Mouse (Mus musculus) spleen, adult 2 months (tissue): ENCODE results near the gene Tap2. TPM values are rescaled to one million over a fixed set of nuclear protein-coding genes. Genes with fewer than 3 reads are reported as not detected.

ENCODE experiments used
- DNase-seq, 2 experiments: peaks; one replicate each; pipeline versions ENCODE4 v3.0.0 to v3.0.0-alpha.2; 2012 to 2021; ENCODE audit warnings: low spot score in 2 of 2, low read depth in 1 of 2
- H3K27ac ChIP-seq: fragments of 200-500 bp; 2 replicates; pipeline ENCODE4 v1.5.1; 2012; ENCODE audit warnings: low read length, inconsistent platforms; ENCODE audit not compliant: insufficient read depth
- H3K27me3 ChIP-seq: fragments of 200-500 bp; 2 replicates; pipeline ENCODE4 v1.6.1; 2012; ENCODE audit warnings: mild to moderate bottlenecking, moderate library complexity, low read length, inconsistent platforms; ENCODE audit not compliant: control insufficient read depth, insufficient read depth
- H3K36me3 ChIP-seq: fragments of 200-500 bp; 2 replicates; pipeline ENCODE4 v1.6.1; 2012; ENCODE audit warnings: mild to moderate bottlenecking, low read length, inconsistent platforms; ENCODE audit not compliant: control insufficient read depth, insufficient read depth
- H3K4me1 ChIP-seq: fragments of 200-500 bp; 2 replicates; pipeline ENCODE4 v1.6.1; 2011; ENCODE audit warnings: inconsistent platforms; ENCODE audit not compliant: control insufficient read depth, insufficient read depth, insufficient read length
- H3K4me3 ChIP-seq: fragments of 200-500 bp; 2 replicates; pipeline ENCODE4 v1.5.1; 2011; ENCODE audit warnings: mild to moderate bottlenecking, inconsistent platforms; ENCODE audit not compliant: insufficient read depth, insufficient read length; ENCODE audit errors: extremely low read depth
- CTCF ChIP-seq: fragments of 200-500 bp; IDR thresholded peaks from 2 replicates; pipeline ENCODE4 v1.5.1; 2011; ENCODE audit warnings: mild to moderate bottlenecking, inconsistent platforms; ENCODE audit not compliant: insufficient read depth, insufficient read length, insufficient replicate concordance; ENCODE audit errors: extremely low read depth
- POLR2A ChIP-seq: fragments of 200-500 bp; IDR thresholded peaks from 2 replicates; pipeline ENCODE4 v1.6.1; 2011; ENCODE audit warnings: low read depth, low read length, inconsistent platforms
- WGBS: fragments of 180-500 bp; shearing (Covaris S2); methylation state at CpG from one replicate; pipeline ENCODE4 v1.1.7; 2018; 5-methylcytosine and 5-hydroxymethylcytosine counted together
- polyA plus RNA-seq: library from polyadenylated mRNA; depleted of rRNA; stranded (reverse); fragments of >200 nt; gene quantifications from 2 replicates; pipeline ENCODE4 v1.2.3, GENCODE M21; 2012

The Tap2 gene
- polyA plus RNA-seq, 1 experiment = 83.0 TPM

DNA sequence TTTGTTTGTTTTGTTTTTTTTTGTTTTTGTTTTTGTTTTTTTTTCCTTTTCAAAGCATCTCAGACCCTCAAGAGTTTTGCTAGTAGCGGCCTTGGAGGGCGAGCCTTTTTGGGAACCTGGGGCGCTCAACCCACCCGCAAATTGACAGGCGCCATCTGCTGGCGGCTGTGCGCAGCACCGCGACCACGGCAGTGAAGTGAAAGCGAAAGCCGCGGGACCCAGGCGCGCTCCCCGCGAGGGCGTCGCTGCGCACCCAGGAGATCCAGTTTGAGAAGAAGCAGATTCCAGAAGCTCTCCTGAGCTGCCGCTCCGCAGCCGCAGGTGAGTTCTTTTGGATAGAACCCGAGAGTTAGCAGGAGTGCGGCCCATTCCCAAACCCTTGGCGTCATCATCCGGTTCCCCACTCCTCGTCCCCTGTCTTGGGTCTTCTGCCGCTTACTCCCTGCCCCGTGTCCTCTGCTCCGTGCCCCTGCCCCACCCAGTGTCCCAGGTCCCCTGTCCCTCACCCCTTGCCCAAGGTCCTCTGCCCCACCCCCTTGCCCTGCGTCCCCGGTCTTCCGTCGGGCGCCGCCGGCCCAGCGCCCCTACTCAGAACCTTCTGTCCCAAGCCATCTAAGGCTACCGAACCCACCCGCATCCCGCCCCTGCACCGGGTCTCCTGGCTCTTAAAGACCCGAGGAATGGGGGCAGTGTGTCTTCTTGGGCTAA is 1.1 kb downstream of the Tap2 start:
- H3K27me3 ChIP-seq = no peaks in the 10 kb centered on the region
- under 1% methylated on average over 44 of the region's 44 CpGs for WGBS
- peaks cover 32% of the 10 kb centered on the region for H3K4me1 ChIP-seq
- H3K27ac ChIP-seq = peak overlapping the region; percentile 89
- H3K36me3 ChIP-seq = peaks cover 19% of the 10 kb centered on the region
- TF ChIP-seq CTCF = peak; percentile 94
- TF ChIP-seq POLR2A = peak; percentile 20
- DNase-seq = peak; percentile 72 to 93
- H3K4me3 ChIP-seq = peak overlapping the region; percentile 75

DNA sequence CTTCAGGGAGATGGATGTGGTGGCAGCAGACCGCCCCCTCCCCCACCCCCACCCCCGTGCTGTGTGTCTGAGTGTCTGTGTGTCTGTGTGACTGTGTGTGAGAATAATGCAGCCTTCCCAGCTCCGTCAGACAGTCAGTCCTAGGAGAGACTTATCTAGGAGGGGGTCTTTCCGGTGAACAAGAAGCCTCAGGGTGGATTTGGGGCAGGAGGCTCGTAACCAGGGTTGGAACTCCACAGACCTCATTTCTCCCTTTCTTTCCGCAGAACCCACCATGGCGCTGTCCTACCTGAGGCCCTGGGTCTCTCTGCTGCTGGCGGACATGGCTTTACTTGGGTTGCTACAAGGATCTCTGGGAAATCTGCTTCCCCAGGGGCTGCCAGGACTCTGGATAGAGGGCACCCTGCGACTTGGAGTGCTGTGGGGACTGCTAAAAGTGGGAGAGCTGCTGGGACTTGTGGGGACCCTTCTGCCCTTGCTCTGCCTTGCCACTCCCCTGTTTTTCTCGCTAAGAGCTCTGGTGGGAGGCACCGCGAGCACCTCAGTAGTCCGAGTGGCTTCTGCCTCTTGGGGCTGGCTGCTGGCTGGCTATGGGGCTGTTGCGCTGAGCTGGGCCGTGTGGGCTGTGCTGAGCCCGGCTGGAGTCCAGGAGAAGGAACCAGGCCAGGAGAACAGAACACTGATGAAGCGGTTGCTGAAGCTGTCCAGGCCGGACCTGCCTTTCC is 1.9 kb downstream of the Tap2 start:
- WGBS = 6% methylated on average over 18 of the region's 18 CpGs
- Histone ChIP-seq H3K27ac (peak overlapping the region; percentile 89), H3K36me3 (peaks cover 19% of the 10 kb centered on the region), H3K4me1 (peaks cover 29% of the 10 kb centered on the region), H3K4me3 (peak overlapping the region; percentile 75), H3K27me3 (no peaks in the 10 kb centered on the region)
- TF ChIP-seq CTCF (no peak), POLR2A (no peak)
- DNase-seq = peak in 1 of 2 experiments; percentile 28

DNA sequence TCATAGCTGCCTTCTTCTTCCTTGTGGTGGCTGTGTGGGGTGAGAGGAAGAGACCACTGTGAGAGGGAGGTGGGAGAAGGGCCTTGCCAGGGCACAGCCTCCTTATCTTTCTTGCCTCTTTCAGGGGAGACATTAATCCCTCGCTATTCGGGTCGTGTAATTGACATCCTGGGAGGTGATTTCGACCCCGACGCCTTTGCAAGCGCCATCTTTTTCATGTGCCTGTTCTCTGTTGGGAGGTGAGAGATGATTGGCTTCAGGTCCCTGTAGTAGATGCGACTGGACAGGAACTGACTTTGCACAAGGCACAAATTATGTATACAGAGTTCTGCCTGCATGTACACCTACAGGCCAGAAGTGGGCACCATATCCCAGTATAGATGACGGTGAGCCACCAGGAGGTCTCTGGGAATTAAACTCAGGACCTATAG is 2.4 kb downstream of the Tap2 start:
- peak overlapping the region; percentile 75 for H3K4me3 ChIP-seq
- no peak for TF ChIP-seq POLR2A
- TF ChIP-seq CTCF = peak; percentile 28; the same call in 1 of the 2 replicates
- peak overlapping the region; percentile 89 for H3K27ac ChIP-seq
- peak; percentile 27 to 44 for DNase-seq
- H3K27me3 ChIP-seq = no peaks in the 10 kb centered on the region
- H3K36me3 ChIP-seq = peaks cover 20% of the 10 kb centered on the region
- H3K4me1 ChIP-seq = peaks cover 33% of the 10 kb centered on the region
- WGBS = 11% methylated on average over 9 of the region's 9 CpGs

DNA sequence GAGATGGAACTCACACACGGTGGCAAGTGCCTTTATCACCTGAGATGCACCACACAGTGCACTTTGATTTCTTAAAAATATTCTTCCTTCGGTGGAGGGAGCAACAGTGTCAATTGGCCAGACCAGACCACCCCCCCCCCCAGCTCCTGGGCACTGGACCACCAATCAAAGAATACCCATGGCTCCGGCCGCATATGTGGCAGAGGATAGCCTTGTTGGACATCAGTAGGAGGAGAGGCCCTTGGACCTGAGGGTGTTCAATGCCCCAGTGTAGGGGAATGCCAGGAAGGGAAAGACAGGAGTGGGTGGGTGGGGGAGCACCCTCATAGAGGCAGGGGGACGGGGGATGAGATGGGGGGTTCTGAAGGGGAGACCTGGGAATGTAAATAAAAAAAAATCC is 3.4 kb downstream of the Tap2 start:
- Histone ChIP-seq H3K4me3 (no peak overlapping the region), H3K36me3 (peaks cover 15% of the 10 kb centered on the region), H3K27ac (no peak overlapping the region), H3K27me3 (no peaks in the 10 kb centered on the region), H3K4me1 (peaks cover 36% of the 10 kb centered on the region)
- no peak for TF ChIP-seq CTCF
- TF ChIP-seq POLR2A = no peak
- DNase-seq = no peak
- 76% methylated on average over 5 of the region's 5 CpGs for WGBS

DNA sequence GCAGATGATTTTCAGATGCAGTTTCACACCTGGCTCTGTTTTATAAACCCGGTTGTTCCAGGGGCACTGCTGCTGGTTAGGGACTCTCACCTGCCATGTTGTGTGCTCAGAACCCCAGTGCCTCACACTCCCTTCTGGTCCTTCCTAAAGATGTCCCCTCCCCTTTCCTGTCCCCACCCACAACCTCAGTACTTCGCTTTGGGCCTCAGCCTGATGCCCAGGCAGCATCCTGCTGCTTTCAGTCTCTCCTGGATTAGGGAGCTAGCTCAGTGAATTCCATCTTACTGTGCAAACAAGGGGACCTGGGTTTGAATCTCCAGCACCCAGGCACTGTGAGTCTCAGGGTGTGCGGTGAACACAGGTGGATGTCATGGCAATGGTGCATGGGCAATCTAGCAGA is 4.1 kb downstream of the Tap2 start:
- WGBS = 44% methylated on average over 3 of the region's 3 CpGs
- Histone ChIP-seq H3K27ac (no peak overlapping the region), H3K4me3 (no peak overlapping the region), H3K36me3 (peaks cover 15% of the 10 kb centered on the region), H3K27me3 (no peaks in the 10 kb centered on the region), H3K4me1 (peaks cover 39% of the 10 kb centered on the region)
- TF ChIP-seq CTCF = no peak
- peak in 1 of 2 experiments; percentile 32 for DNase-seq

DNA sequence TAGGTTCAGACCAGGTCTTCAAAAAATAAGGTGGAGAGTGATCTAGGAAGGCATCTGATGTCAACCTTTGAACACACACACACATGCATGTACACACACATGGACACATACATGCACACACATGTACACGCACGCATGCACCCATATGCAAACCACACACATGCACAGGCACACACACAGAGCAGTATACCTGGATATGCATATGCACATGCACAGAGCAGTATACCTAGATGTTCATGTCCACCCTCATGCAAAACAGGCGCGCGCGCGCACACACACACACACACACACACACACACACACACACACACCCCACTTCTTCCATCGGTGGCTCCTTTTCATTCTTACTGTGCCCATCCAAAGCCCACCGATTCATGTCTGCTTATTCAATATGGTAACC is 4.5 kb downstream of the Tap2 start:
- DNase-seq = peak in 1 of 2 experiments; percentile 2
- 95% methylated on average over 9 of the region's 9 CpGs for WGBS
- no peak for TF ChIP-seq POLR2A
- H3K4me1 ChIP-seq = peaks cover 39% of the 10 kb centered on the region
- H3K27me3 ChIP-seq = no peaks in the 10 kb centered on the region
- H3K4me3 ChIP-seq = no peak overlapping the region
- peaks cover 17% of the 10 kb centered on the region for H3K36me3 ChIP-seq
- no peak overlapping the region for H3K27ac ChIP-seq

DNA sequence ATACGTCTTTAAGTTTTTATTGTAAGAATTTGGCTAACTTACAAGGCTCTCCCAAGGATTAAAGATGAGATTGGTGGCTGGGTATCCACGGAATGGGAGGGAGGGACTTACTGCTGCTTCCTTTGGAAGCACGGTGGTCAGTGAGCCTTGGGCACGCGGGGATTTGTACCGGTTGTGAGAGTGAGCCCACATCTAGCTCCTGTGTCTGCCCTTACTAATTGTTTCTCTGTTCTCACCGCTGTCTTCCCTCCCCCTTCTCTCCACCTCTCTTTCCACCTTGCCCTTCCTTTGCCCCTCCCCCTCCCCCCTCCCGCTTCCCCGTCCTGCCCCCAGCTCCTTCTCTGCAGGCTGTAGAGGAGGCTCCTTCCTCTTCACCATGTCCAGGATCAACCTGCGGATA is 5.1 kb downstream of the Tap2 start:
- WGBS = 66% methylated on average over 10 of the region's 10 CpGs
- H3K27ac ChIP-seq = no peak overlapping the region
- DNase-seq = peak in 1 of 2 experiments; percentile 2
- no peak overlapping the region for H3K4me3 ChIP-seq
- H3K27me3 ChIP-seq = no peaks in the 10 kb centered on the region
- H3K36me3 ChIP-seq = peaks cover 21% of the 10 kb centered on the region
- TF ChIP-seq POLR2A (no peak), CTCF (no peak)
- peaks cover 36% of the 10 kb centered on the region for H3K4me1 ChIP-seq
